Mouse (Mus musculus) cortical plate, adult 2 months (tissue): ENCODE results near the gene Tcp11.

Source experiments
- CTCF ChIP-seq: fragments of 200-500 bp; IDR thresholded peaks from 2 replicates; pipeline ENCODE4 v1.5.1; 2011; ENCODE audit warnings: mild to moderate bottlenecking, control low read depth, low read length; ENCODE audit not compliant: insufficient read depth; ENCODE audit errors: extremely low read depth
- POLR2A ChIP-seq: fragments of 200-500 bp; IDR thresholded peaks from 2 replicates; pipeline ENCODE4 v1.6.1; 2011; ENCODE audit warnings: mild to moderate bottlenecking, low read length, control low read depth; ENCODE audit not compliant: insufficient read depth; ENCODE audit errors: extremely low read depth

GRCm38 (mm10) chr17:28084964-28085363 lies 4.5 kb upstream of the Tcp11 start:
- TF ChIP-seq CTCF (peak; percentile 80), POLR2A (no peak)
